Mouse (Mus musculus) thymus, adult 2 months (tissue): ENCODE measurements around the gene Gm10964. TPM values are rescaled to one million over a fixed set of nuclear protein-coding genes. Genes with fewer than 3 reads are reported as not detected.

Experiments
- DNase-seq: peaks from one replicate; pipeline ENCODE4 v3.0.0; 2021
- H3K27ac ChIP-seq: fragments of 200-500 bp; 2 replicates; pipeline ENCODE4 v1.5.1; 2012; ENCODE audit warnings: low read length, control low read depth; ENCODE audit not compliant: control insufficient read depth, insufficient read depth
- H3K27me3 ChIP-seq: fragments of 200-500 bp; 2 replicates; pipeline ENCODE4 v1.6.1; 2012; ENCODE audit warnings: mild to moderate bottlenecking, low read length, moderate library complexity, mixed read lengths; ENCODE audit not compliant: control insufficient read depth, insufficient read depth
- H3K36me3 ChIP-seq: fragments of 200-500 bp; 2 replicates; pipeline ENCODE4 v1.6.1; 2012; ENCODE audit warnings: mild to moderate bottlenecking, low read length, moderate library complexity; ENCODE audit not compliant: control insufficient read depth, insufficient read depth
- H3K4me1 ChIP-seq: fragments of 200-500 bp; replicated peaks from 2 replicates; pipeline ENCODE4 v1.6.1; 2012; ENCODE audit warnings: low read length; ENCODE audit not compliant: control insufficient read depth, insufficient read depth
- H3K4me3 ChIP-seq: fragments of 200-500 bp; 2 replicates; pipeline ENCODE4 v1.5.1; 2012; ENCODE audit warnings: mild to moderate bottlenecking, low read length, control low read depth, moderate library complexity; ENCODE audit not compliant: control insufficient read depth, insufficient read depth
- CTCF ChIP-seq: fragments of 200-500 bp; IDR thresholded peaks from 2 replicates; pipeline ENCODE4 v1.5.1; 2012; ENCODE audit warnings: mild to moderate bottlenecking, control low read depth, low read length, moderate library complexity, borderline replicate concordance; ENCODE audit not compliant: control insufficient read depth, poor library complexity, insufficient read depth; ENCODE audit errors: extremely low read depth
- POLR2A ChIP-seq: fragments of 200-500 bp; IDR thresholded peaks from 2 replicates; pipeline ENCODE4 v1.6.1; 2012; ENCODE audit warnings: mild to moderate bottlenecking, low read length, control low read depth, moderate library complexity; ENCODE audit not compliant: control insufficient read depth, poor library complexity, insufficient read depth; ENCODE audit errors: extremely low read depth
- WGBS: fragments of 180-500 bp; shearing (Covaris S2); methylation state at CpG from one replicate; pipeline ENCODE4 v1.1.7; 2018; 5-methylcytosine and 5-hydroxymethylcytosine counted together
- polyA plus RNA-seq: library from polyadenylated mRNA; depleted of rRNA; stranded (reverse); fragments of >200 nt; gene quantifications from 2 replicates; pipeline ENCODE4 v1.2.3, GENCODE M21; 2012

The Gm10964 gene
- polyA plus RNA-seq, 1 experiment: not detected

- no peaks in the 10 kb centered on the region for H3K27me3 ChIP-seq
- TF ChIP-seq POLR2A: no peak
- TF ChIP-seq CTCF: no peak
- H3K4me1 ChIP-seq: peaks cover 26% of the 10 kb centered on the region
- H3K36me3 ChIP-seq: no peaks in the 10 kb centered on the region
- 93% methylated on average over 4 of the region's 4 CpGs for WGBS
- no peak overlapping the region for H3K4me3 ChIP-seq
- DNase-seq: no peak
- H3K27ac ChIP-seq: no peak overlapping the region
Measured at GRCm38 (mm10) chr3:103712196-103712595, 27.0 kb upstream of the Gm10964 start.

GRCm38 (mm10) chr3:103714236-103714875 lies 24.8 kb upstream of the Gm10964 start:
- Histone ChIP-seq H3K36me3 (no peaks in the 10 kb centered on the region), H3K4me1 (peaks cover 33% of the 10 kb centered on the region), H3K4me3 (no peak overlapping the region), H3K27me3 (no peaks in the 10 kb centered on the region), H3K27ac (peak overlapping the region; percentile 70)
- 81% methylated on average over 7 of the region's 7 CpGs for WGBS
- no peak for TF ChIP-seq CTCF
- TF ChIP-seq POLR2A: no peak
- peak; percentile 48 for DNase-seq

- peak; percentile 31 for DNase-seq
Measured at GRCm38 (mm10) chr3:103714942-103715341, 24.2 kb upstream of the Gm10964 start.

DNA sequence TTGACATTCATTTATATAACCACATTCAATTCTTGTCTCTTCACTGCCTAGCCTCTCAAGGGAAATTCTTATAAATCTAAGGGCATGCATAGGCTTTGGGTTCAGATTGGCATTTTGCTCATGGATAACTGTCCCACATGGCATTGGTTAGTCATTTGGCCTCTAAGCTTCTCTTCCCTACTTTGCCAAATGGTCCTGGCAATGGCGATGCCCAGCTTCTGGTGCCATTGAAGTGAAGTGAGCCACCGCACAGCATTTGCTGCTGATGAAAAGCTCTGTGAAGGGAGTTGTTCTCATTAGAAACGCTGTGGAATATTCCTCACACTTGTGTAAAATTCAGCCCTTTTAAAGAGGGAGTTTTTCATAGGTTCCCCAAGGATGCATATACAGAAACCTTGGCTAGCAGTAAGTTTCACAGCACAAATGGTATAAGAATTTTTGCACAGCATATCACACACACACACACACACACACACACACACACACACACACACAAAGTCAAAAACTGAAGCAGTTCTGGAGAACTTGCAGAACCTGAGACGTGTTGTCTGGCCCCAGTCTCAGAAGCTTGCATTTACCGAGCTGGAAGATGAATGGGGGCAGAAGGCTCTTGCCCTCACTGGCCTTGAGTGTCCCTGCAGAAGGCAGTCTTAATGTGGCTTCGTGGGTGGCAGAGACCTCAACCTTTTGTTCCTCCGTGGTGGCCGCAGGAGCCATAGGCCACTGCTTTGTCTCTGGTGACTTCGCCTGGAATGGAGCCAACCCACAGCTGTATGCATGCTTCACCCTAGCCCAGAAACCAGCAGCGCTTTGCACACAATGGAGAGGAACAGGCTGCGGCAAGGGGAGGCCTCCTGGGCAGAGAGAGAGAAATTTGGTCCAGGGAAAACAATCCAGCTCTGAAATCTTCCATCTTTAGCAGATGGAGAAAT lies 23.1 kb upstream of the Gm10964 start:
- peak; percentile 35 for DNase-seq
- Histone ChIP-seq H3K4me1 (peaks cover 33% of the 10 kb centered on the region), H3K27me3 (no peaks in the 10 kb centered on the region), H3K27ac (peak overlapping the region; percentile 35; the same call in 1 of the 2 replicates), H3K36me3 (no peaks in the 10 kb centered on the region), H3K4me3 (no peak overlapping the region)
- 35% methylated on average over 11 of the region's 11 CpGs for WGBS
- TF ChIP-seq POLR2A (no peak), CTCF (no peak)

More at GRCm38 (mm10) chr3:103714942-103715341, 24.2 kb upstream of the Gm10964 start:
- no peaks in the 10 kb centered on the region for H3K27me3 ChIP-seq
- 49% methylated on average over 8 of the region's 8 CpGs for WGBS
- TF ChIP-seq POLR2A (no peak; the same call in 1 of the 2 replicates), CTCF (no peak)
- no peaks in the 10 kb centered on the region for H3K36me3 ChIP-seq
- H3K27ac ChIP-seq: peak overlapping the region; percentile 70
- H3K4me1 ChIP-seq: peaks cover 33% of the 10 kb centered on the region
- no peak overlapping the region for H3K4me3 ChIP-seq

GRCm38 (mm10) chr3:103716774-103717760 lies 22.1 kb upstream of the Gm10964 start:
- Histone ChIP-seq H3K4me3 (no peak overlapping the region), H3K36me3 (no peaks in the 10 kb centered on the region), H3K27me3 (no peaks in the 10 kb centered on the region), H3K4me1 (peaks cover 33% of the 10 kb centered on the region), H3K27ac (peak overlapping the region; percentile 66)
- DNase-seq: no peak
- TF ChIP-seq POLR2A (0 out of 2 replicates have a peak, but pooled peaks have one; percentile 14), CTCF (no peak)
- WGBS: 44% methylated on average over 15 of the region's 15 CpGs

- no peak overlapping the region for H3K27ac ChIP-seq
- TF ChIP-seq POLR2A: no peak
- TF ChIP-seq CTCF: no peak
- H3K4me1 ChIP-seq: peaks cover 33% of the 10 kb centered on the region
- WGBS: 96% methylated on average over 4 of the region's 4 CpGs
- H3K27me3 ChIP-seq: no peaks in the 10 kb centered on the region
- no peak for DNase-seq
- no peak overlapping the region for H3K4me3 ChIP-seq
- no peaks in the 10 kb centered on the region for H3K36me3 ChIP-seq
Measured at GRCm38 (mm10) chr3:103718728-103719127, 20.4 kb upstream of the Gm10964 start.
